Mouse (Mus musculus) bone marrow, adult 2 months (tissue): ENCODE data around the gene P4hb. TPM values are rescaled to one million over a fixed set of nuclear protein-coding genes. Genes with fewer than 3 reads are reported as not detected.

Source experiments
- H3K27ac ChIP-seq: fragments of 200-500 bp; 2 replicates; pipeline ENCODE4 v1.5.1; 2012; ENCODE audit warnings: low read depth, mild to moderate bottlenecking, control low read depth, inconsistent platforms, low read length; ENCODE audit not compliant: control insufficient read depth, poor library complexity, insufficient read depth
- H3K4me1 ChIP-seq: fragments of 200-500 bp; 2 replicates; pipeline ENCODE4 v1.6.1; 2011; ENCODE audit warnings: low read length; ENCODE audit not compliant: control insufficient read depth, insufficient read depth
- H3K4me3 ChIP-seq: fragments of 200-500 bp; replicated peaks from 2 replicates; pipeline ENCODE3; 2011; ENCODE audit warnings: mild to moderate bottlenecking, low read depth, low read length, control low read depth; ENCODE audit not compliant: control insufficient read depth
- CTCF ChIP-seq: fragments of 200-500 bp; IDR thresholded peaks from 2 replicates; pipeline ENCODE4 v1.5.1; 2011; ENCODE audit warnings: low read length, control low read depth; ENCODE audit not compliant: control insufficient read depth, insufficient read depth
- POLR2A ChIP-seq: fragments of 200-500 bp; IDR thresholded peaks from 2 replicates; pipeline ENCODE4 v1.6.1; 2011; ENCODE audit warnings: low read depth, mild to moderate bottlenecking, control low read depth, low read length, borderline replicate concordance; ENCODE audit not compliant: control insufficient read depth
- WGBS: fragments of 180-500 bp; shearing (Covaris S2); methylation state at CpG from one replicate; pipeline ENCODE4 v1.1.7; 2018; 5-methylcytosine and 5-hydroxymethylcytosine counted together
- polyA plus RNA-seq: library from polyadenylated mRNA; stranded (reverse); fragments of >200 nt; gene quantifications from 2 replicates; pipeline ENCODE4 v1.2.4, GENCODE M21; 2011; ENCODE audit warnings: low replicate concordance; ENCODE audit not compliant: missing spikeins, insufficient read depth, insufficient read length

The P4hb gene
- 86.5 and 236 TPM in 2 replicates for polyA plus RNA-seq

DNA sequence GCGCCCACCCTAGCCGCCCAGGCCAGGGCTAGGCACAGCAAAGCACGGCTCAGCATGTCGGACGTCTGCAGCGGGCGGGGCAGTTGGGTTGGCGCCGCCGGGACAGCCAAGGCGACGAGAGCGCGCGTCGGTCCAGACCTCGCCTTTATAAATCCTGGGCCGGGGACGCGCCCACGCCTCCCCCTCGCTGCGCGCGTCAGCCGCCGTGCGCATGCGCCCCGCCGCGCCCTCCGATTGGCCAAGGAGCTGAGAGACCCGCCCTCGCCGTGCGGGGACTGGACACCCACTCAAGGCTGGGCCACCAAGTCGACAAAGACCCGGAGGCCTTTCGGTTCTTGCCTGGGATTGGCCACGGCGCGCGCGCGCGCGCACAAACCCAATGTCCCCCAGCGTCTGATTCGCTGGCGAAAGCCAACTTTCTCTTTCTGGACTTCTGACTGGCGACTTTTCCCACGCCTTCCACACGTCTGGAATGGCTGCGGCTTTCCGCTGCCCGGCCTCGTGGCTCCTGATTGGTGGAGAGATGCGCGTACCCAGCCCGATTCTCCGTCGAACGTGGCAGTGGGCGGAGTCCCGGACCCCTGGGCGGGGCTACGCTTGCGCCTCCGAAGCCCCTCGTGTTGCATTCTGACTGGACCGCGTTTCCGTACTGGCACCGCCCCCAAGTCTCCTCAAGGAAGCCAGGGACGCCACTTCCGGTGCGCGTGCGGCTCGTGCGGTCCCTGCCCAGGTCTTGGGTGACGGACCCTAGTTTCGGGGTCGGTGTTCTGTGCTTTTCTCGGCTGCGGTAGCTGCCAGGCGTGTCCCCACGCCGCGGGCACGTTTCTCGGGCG, at the start of gene P4hb:
Gene P4hb, minus strand, starts transcription at position 502 of the 833 bp plus-strand sequence.
- TF ChIP-seq POLR2A (peak; percentile 93; the same call in 1 of the 2 replicates), CTCF (no peak)
- H3K4me1 ChIP-seq = peaks cover 3% of the 10 kb centered on the region; the same call in 1 of the 2 replicates
- peak within 1 kb of the TSS; percentile 93 for H3K27ac ChIP-seq
- under 1% methylated on average over 94 of the region's 94 CpGs for WGBS
- peak within 1 kb of the TSS; percentile 97 for H3K4me3 ChIP-seq

GRCm38 (mm10) chr11:120622805-120623204, 49.8 kb upstream of the P4hb start:
- WGBS = 89% methylated on average over 6 of the region's 6 CpGs
- Histone ChIP-seq H3K4me3 (no peak overlapping the region), H3K4me1 (peaks cover 7% of the 10 kb centered on the region), H3K27ac (no peak overlapping the region)
- TF ChIP-seq POLR2A (no peak), CTCF (no peak)

GRCm38 (mm10) chr11:120620195-120620594, 47.1 kb upstream of the P4hb start:
- TF ChIP-seq CTCF (no peak), POLR2A (no peak)
- H3K27ac ChIP-seq = no peak overlapping the region
- peaks cover 3% of the 10 kb centered on the region for H3K4me1 ChIP-seq
- H3K4me3 ChIP-seq = no peak overlapping the region
- WGBS = 93% methylated on average over 14 of the region's 14 CpGs

GRCm38 (mm10) chr11:120618619-120619535, 45.8 kb upstream of the P4hb start:
- WGBS = 93% methylated on average over 25 of the region's 25 CpGs
- TF ChIP-seq CTCF = no peak
- no peak for TF ChIP-seq POLR2A
- Histone ChIP-seq H3K4me1 (peaks cover 2% of the 10 kb centered on the region; the same call in 1 of the 2 replicates), H3K4me3 (no peak overlapping the region), H3K27ac (peak overlapping the region; percentile 12; the same call in 1 of the 2 replicates)

GRCm38 (mm10) chr11:120617519-120618112, 44.6 kb upstream of the P4hb start, which contains the start of gene Pcyt2:
TSS of gene Pcyt2 (minus strand) at chr11:120617936.
- under 1% methylated on average over 56 of the region's 56 CpGs for WGBS
- Histone ChIP-seq H3K4me1 (peaks cover 2% of the 10 kb centered on the region; the same call in 1 of the 2 replicates), H3K27ac (peak within 1 kb of the TSS; percentile 58), H3K4me3 (peak within 1 kb of the TSS; percentile 90)
- TF ChIP-seq CTCF (no peak; the same call in 1 of the 2 replicates), POLR2A (peak; percentile 65; the same call in 1 of the 2 replicates)

DNA sequence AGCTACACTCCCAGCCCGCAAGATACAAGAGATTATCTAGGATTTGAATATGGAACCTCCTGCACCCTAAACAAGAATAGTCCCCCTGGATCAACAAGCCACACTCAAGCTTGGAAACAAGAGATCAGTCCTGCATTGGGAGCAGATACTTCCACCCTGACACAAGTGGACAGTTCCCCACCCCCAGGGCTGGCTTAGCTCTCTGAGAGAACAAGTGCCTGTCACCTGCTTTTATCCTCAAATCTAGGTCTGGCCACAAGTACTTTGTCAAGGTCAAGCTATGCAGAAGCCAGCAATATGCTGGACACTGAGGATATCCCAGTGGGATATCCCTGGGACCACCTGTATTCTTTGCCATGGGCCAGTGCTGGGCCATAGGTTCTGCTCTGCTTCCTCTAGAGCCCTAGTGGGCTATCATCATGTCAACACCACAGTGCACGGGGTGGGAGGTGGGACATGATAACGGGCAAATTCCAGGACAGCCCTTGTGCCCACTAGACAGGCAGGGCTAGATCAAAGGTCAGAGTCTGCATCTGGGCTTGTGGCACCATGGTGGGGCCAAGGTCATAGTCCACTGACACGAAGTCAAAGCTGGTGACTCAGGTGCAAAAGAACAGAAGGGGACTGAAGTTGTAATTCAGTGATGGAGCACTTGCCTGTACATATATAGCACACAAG, 43.7 kb upstream of the P4hb start:
- WGBS = 36% methylated on average over 4 of the region's 4 CpGs
- Histone ChIP-seq H3K4me3 (peak overlapping the region; percentile 33), H3K4me1 (peaks cover 2% of the 10 kb centered on the region; the same call in 1 of the 2 replicates), H3K27ac (no peak overlapping the region; the same call in 1 of the 2 replicates)
- no peak for TF ChIP-seq CTCF
- TF ChIP-seq POLR2A = no peak

- Histone ChIP-seq H3K27ac (no peak overlapping the region), H3K4me1 (peaks cover 2% of the 10 kb centered on the region; the same call in 1 of the 2 replicates), H3K4me3 (no peak overlapping the region)
- TF ChIP-seq CTCF = no peak
- no peak for TF ChIP-seq POLR2A
- 86% methylated on average over 11 of the region's 11 CpGs for WGBS
Observed at GRCm38 (mm10) chr11:120615606-120616203, 42.7 kb upstream of the P4hb start.
